Mouse (Mus musculus): ENCODE measurements around the gene Lilrb4a. TPM values are rescaled to one million over a fixed set of nuclear protein-coding genes. Genes with fewer than 3 reads are reported as not detected.

The Lilrb4a gene
- polyA plus RNA-seq, 1 experiment: 99.1 TPM

GRCm38 (mm10) chr10:51521453-51521852, 30.7 kb downstream of the Lilrb4a start:
- Histone ChIP-seq H3K27ac (ENCODE audit: control insufficient read depth, insufficient read depth, low read depth, low read length, poor library complexity) (no peak overlapping the region), H3K4me3 (replicated peaks; ENCODE audit: control insufficient read depth, low read depth, low read length) (no peak overlapping the region), H3K4me1 (ENCODE audit: control insufficient read depth, insufficient read depth, low read length) (peaks cover 7% of the 10 kb centered on the region)
- TF ChIP-seq CTCF (IDR thresholded peaks at IDR 0.05; ENCODE audit: control insufficient read depth, insufficient read depth, low read length): no peak
- no peak for TF ChIP-seq POLR2A (IDR thresholded peaks at IDR 0.05; ENCODE audit: borderline replicate concordance, control insufficient read depth, low read depth, low read length)

- TF ChIP-seq CTCF (IDR thresholded peaks at IDR 0.05; ENCODE audit: control insufficient read depth, insufficient read depth, low read length) (no peak), POLR2A (IDR thresholded peaks at IDR 0.05; ENCODE audit: borderline replicate concordance, control insufficient read depth, low read depth, low read length) (no peak)
- peak overlapping the region; percentile 64 for H3K27ac ChIP-seq (ENCODE audit: control insufficient read depth, insufficient read depth, low read depth, low read length, poor library complexity)
- H3K4me3 ChIP-seq (replicated peaks; ENCODE audit: control insufficient read depth, low read depth, low read length): peak overlapping the region; percentile 58
- H3K4me1 ChIP-seq (ENCODE audit: control insufficient read depth, insufficient read depth, low read length): peaks cover 2% of the 10 kb centered on the region; the same call in 1 of the 2 replicates
- WGBS: 29% methylated on average over 7 of the region's 7 CpGs
Observed at GRCm38 (mm10) chr10:51526090-51526489, 35.3 kb downstream of the Lilrb4a start.

- Histone ChIP-seq H3K4me1 (ENCODE audit: control insufficient read depth, insufficient read depth, low read length) (no peaks in the 10 kb centered on the region; the same call in 1 of the 2 replicates), H3K4me3 (replicated peaks; ENCODE audit: control insufficient read depth, low read depth, low read length) (peak overlapping the region; percentile 58), H3K27ac (ENCODE audit: control insufficient read depth, insufficient read depth, low read depth, low read length, poor library complexity) (peak overlapping the region; percentile 64)
- 49% methylated on average over 4 of the region's 4 CpGs for WGBS
- TF ChIP-seq POLR2A (IDR thresholded peaks at IDR 0.05; ENCODE audit: borderline replicate concordance, control insufficient read depth, low read depth, low read length) (no peak), CTCF (IDR thresholded peaks at IDR 0.05; ENCODE audit: control insufficient read depth, insufficient read depth, low read length) (no peak)
Observed at GRCm38 (mm10) chr10:51526633-51527032, 35.9 kb downstream of the Lilrb4a start.

- no peaks in the 10 kb centered on the region; the same call in 1 of the 2 replicates for H3K4me1 ChIP-seq (ENCODE audit: control insufficient read depth, insufficient read depth, low read length)
- 16% methylated on average over 8 of the region's 8 CpGs for WGBS
- H3K27ac ChIP-seq (ENCODE audit: control insufficient read depth, insufficient read depth, low read depth, low read length, poor library complexity): peak overlapping the region; percentile 38
- no peak for TF ChIP-seq CTCF (IDR thresholded peaks at IDR 0.05; ENCODE audit: control insufficient read depth, insufficient read depth, low read length)
- no peak for TF ChIP-seq POLR2A (IDR thresholded peaks at IDR 0.05; ENCODE audit: borderline replicate concordance, control insufficient read depth, low read depth, low read length)
- H3K4me3 ChIP-seq (replicated peaks; ENCODE audit: control insufficient read depth, low read depth, low read length): peak overlapping the region; percentile 28
Observed at GRCm38 (mm10) chr10:51528840-51529434, 38.2 kb downstream of the Lilrb4a start.

GRCm38 (mm10) chr10:51529497-51529896, 38.7 kb downstream of the Lilrb4a start:
- WGBS: 44% methylated on average over 3 of the region's 3 CpGs
- no peak for TF ChIP-seq POLR2A (IDR thresholded peaks at IDR 0.05; ENCODE audit: borderline replicate concordance, control insufficient read depth, low read depth, low read length)
- no peak for TF ChIP-seq CTCF (IDR thresholded peaks at IDR 0.05; ENCODE audit: control insufficient read depth, insufficient read depth, low read length)
- Histone ChIP-seq H3K4me3 (replicated peaks; ENCODE audit: control insufficient read depth, low read depth, low read length) (no peak overlapping the region), H3K27ac (ENCODE audit: control insufficient read depth, insufficient read depth, low read depth, low read length, poor library complexity) (no peak overlapping the region), H3K4me1 (ENCODE audit: control insufficient read depth, insufficient read depth, low read length) (no peaks in the 10 kb centered on the region; the same call in 1 of the 2 replicates)

- no peak for TF ChIP-seq CTCF (IDR thresholded peaks at IDR 0.05; ENCODE audit: control insufficient read depth, insufficient read depth, low read length)
- no peak for TF ChIP-seq POLR2A (IDR thresholded peaks at IDR 0.05; ENCODE audit: borderline replicate concordance, control insufficient read depth, low read depth, low read length)
- H3K4me3 ChIP-seq (replicated peaks; ENCODE audit: control insufficient read depth, low read depth, low read length): no peak overlapping the region
- H3K27ac ChIP-seq (ENCODE audit: control insufficient read depth, insufficient read depth, low read depth, low read length, poor library complexity): peak overlapping the region; percentile 45
- no peaks in the 10 kb centered on the region; the same call in 1 of the 2 replicates for H3K4me1 ChIP-seq (ENCODE audit: control insufficient read depth, insufficient read depth, low read length)
- WGBS: 48% methylated on average over 7 of the region's 7 CpGs
Observed at GRCm38 (mm10) chr10:51530813-51531212, 40.1 kb downstream of the Lilrb4a start.

Other genes with a start within 250 kb of the Lilrb4a start
- gene Gm49339, start 10.3 kb upstream of the Lilrb4a start, polyA plus RNA-seq (2011; ENCODE audit: insufficient read depth, insufficient read length, low replicate concordance, missing spikeins): 3.0 TPM in 1 of 2 replicates, not detected in the other
- gene Lilr4b, start 10.3 kb upstream of the Lilrb4a start, polyA plus RNA-seq (2011; ENCODE audit: insufficient read depth, insufficient read length, low replicate concordance, missing spikeins): 35.8 and 197 TPM in 2 replicates
- gene Fam162b, start 99.6 kb downstream of the Lilrb4a start, polyA plus RNA-seq (2011; ENCODE audit: insufficient read depth, insufficient read length, low replicate concordance, missing spikeins): not detected in 2 replicates
- 1.1 TPM in 1 of 2 replicates, not detected in the other for gene Gprc6a, start 140.5 kb downstream of the Lilrb4a start, polyA plus RNA-seq (2011; ENCODE audit: insufficient read depth, insufficient read length, low replicate concordance, missing spikeins)
- gene Rfx6, start 186.8 kb downstream of the Lilrb4a start, polyA plus RNA-seq (2011; ENCODE audit: insufficient read depth, insufficient read length, low replicate concordance, missing spikeins): not detected in 2 replicates

Data from bone marrow, adult 2 months (tissue).